Mouse (Mus musculus) forebrain, embryonic 14.5 days (tissue): ENCODE measurements at regions not wholly inside any gene's neighbourhood (a gene's known extent, or its start where the extent isn't known, plus 50 kb on each side); places are given as distances from the start of the nearest gene placed in this dataset.

Experiments
- ATAC-seq: fragments of 200-750 bp; cut with Nextera tagmentation; 2 replicates; pipeline ENCODE4 v1.8.0; 2017; ENCODE audit warnings: mild to moderate bottlenecking, moderate library complexity
- DNase-seq: peaks from one replicate; pipeline ENCODE4 v3.0.0-alpha.2; 2015; ENCODE audit warnings: low spot score
- H3K27ac ChIP-seq: fragments of 300-500 bp; sonication (generic); 2 replicates; pipeline ENCODE4 v1.5.1; 2014; ENCODE audit warnings: low read depth, mild to moderate bottlenecking, control low read depth, low read length, moderate library complexity
- H3K27me3 ChIP-seq: fragments of 300-500 bp; sonication (generic); replicated peaks from 2 replicates; pipeline ENCODE4 v1.6.1; 2014; ENCODE audit warnings: low read length, control low read depth, mixed read lengths; ENCODE audit not compliant: control insufficient read depth, insufficient read depth
- H3K36me3 ChIP-seq: fragments of 300-500 bp; sonication (generic); 2 replicates; pipeline ENCODE4 v1.6.1; 2014; ENCODE audit warnings: low read length, control low read depth; ENCODE audit not compliant: control insufficient read depth, insufficient read depth
- H3K4me1 ChIP-seq: fragments of 300-500 bp; sonication (generic); 2 replicates; pipeline ENCODE4 v1.6.1; 2014; ENCODE audit warnings: antibody characterized with exemption, low read length, control low read depth; ENCODE audit not compliant: control insufficient read depth, insufficient read depth
- H3K4me2 ChIP-seq: fragments of 300-500 bp; sonication (generic); 2 replicates; pipeline ENCODE4 v1.6.1; 2014; ENCODE audit warnings: mild to moderate bottlenecking, control low read depth, low read length
- H3K4me3 ChIP-seq: fragments of 300-500 bp; sonication (generic); 2 replicates; pipeline ENCODE4 v1.5.1; 2014; ENCODE audit warnings: low read depth, low read length, control low read depth
- H3K9ac ChIP-seq: fragments of 300-500 bp; sonication (generic); 2 replicates; pipeline ENCODE4 v1.6.1; 2014; ENCODE audit warnings: mild to moderate bottlenecking, low read length, control low read depth, moderate library complexity
- H3K9me3 ChIP-seq: fragments of 300-500 bp; sonication (generic); replicated peaks from 2 replicates; pipeline ENCODE4 v1.6.1; 2016; ENCODE audit warnings: low read length, control low read depth, mixed read lengths; ENCODE audit not compliant: control insufficient read depth
- WGBS: fragments of 180-500 bp; shearing (Covaris S2); extraction: QIAGEN DNeasy Blood & Tissue Kit; methylation state at CpG from one replicate; pipeline ENCODE4 v1.1.7; 2014; 5-methylcytosine and 5-hydroxymethylcytosine counted together

- Histone ChIP-seq H3K27me3 (no peaks in the 10 kb centered on the region), H3K4me2 (no peak overlapping the region), H3K9ac (no peak overlapping the region), H3K9me3 (no peaks in the 10 kb centered on the region), H3K4me1 (no peaks in the 10 kb centered on the region), H3K27ac (no peak overlapping the region), H3K4me3 (no peak overlapping the region), H3K36me3 (no peaks in the 10 kb centered on the region)
- no peak for DNase-seq
- 74% methylated on average over 4 of the region's 4 CpGs for WGBS
- no peak for ATAC-seq
Measured at GRCm38 (mm10) chr2:131747707-131748106, 111.8 kb downstream of the Erv3 start.

DNA sequence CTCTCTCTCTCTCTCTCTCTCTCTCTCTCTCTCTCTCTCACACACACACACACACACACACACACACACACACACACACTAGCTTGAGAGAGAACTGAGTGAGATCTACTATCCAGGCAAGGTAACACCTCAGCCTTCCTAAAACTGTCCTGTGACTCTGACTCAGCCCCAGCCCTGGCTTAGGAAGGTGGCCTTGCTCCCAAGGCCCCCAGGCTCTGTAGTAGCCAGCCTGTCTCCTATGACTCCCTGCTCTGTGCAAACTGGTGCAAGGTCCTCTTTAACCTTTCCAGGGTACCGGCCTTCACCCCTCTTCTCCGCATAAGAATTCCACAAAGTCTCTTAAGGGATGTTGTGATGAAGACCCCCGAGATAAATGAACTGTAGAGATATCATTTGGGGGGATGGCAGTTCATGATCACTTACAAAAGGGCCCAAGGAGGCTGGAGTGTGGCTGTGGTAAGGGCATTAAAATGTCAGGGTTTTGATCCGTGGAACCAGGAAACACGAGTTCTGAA, 114.1 kb downstream of the Erv3 start:
- no peak overlapping the region for H3K4me2 ChIP-seq
- H3K4me3 ChIP-seq: no peak overlapping the region
- no peak for DNase-seq
- no peaks in the 10 kb centered on the region for H3K4me1 ChIP-seq
- 90% methylated on average over 5 of the region's 5 CpGs for WGBS
- no peaks in the 10 kb centered on the region for H3K36me3 ChIP-seq
- ATAC-seq: no peak
- no peak overlapping the region for H3K27ac ChIP-seq
- H3K9ac ChIP-seq: no peak overlapping the region
- no peaks in the 10 kb centered on the region for H3K9me3 ChIP-seq
- H3K27me3 ChIP-seq: no peaks in the 10 kb centered on the region

- no peaks in the 10 kb centered on the region for H3K27me3 ChIP-seq
- no peak overlapping the region for H3K9ac ChIP-seq
- H3K9me3 ChIP-seq: no peaks in the 10 kb centered on the region
- H3K4me1 ChIP-seq: no peaks in the 10 kb centered on the region
- no peak overlapping the region for H3K27ac ChIP-seq
- DNase-seq (no peak), ATAC-seq (no peak)
- H3K4me2 ChIP-seq: no peak overlapping the region
- no peaks in the 10 kb centered on the region for H3K36me3 ChIP-seq
- 85% methylated on average over 9 of the region's 9 CpGs for WGBS
- no peak overlapping the region for H3K4me3 ChIP-seq
Measured at GRCm38 (mm10) chr2:131744957-131745356, 114.6 kb downstream of the Erv3 start.

- ATAC-seq (no peak), DNase-seq (no peak)
- Histone ChIP-seq H3K27me3 (no peaks in the 10 kb centered on the region), H3K36me3 (no peaks in the 10 kb centered on the region), H3K4me1 (no peaks in the 10 kb centered on the region), H3K4me3 (no peak overlapping the region), H3K27ac (no peak overlapping the region), H3K4me2 (no peak overlapping the region), H3K9me3 (no peaks in the 10 kb centered on the region), H3K9ac (no peak overlapping the region)
- 81% methylated on average over 5 of the region's 5 CpGs for WGBS
Measured at GRCm38 (mm10) chr2:131740456-131740855, 119.1 kb downstream of the Erv3 start.

DNA sequence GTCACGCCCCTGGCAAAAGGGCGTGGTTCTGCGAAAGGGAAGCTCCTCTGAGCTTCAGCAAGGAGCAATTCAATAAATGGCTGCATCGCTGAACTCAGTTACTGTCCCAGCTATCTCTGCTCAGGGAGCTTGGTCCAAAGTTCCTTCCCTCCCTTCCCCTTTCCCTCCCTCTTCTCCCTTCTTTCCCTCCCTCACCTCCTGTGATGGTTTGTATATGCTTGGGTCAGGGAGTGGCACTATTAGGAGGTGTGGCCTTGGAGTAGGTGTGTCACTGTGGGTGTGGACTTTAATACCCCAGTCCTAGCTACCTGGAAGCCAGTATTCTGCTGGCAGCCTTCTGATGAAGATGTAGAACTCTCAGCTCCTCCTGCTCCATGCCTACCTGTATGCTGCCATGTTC, 120.5 kb downstream of the Erv3 start:
- no peak overlapping the region for H3K4me2 ChIP-seq
- ATAC-seq: no peak
- DNase-seq: no peak
- H3K9me3 ChIP-seq: no peaks in the 10 kb centered on the region
- H3K27ac ChIP-seq: no peak overlapping the region
- no peaks in the 10 kb centered on the region for H3K27me3 ChIP-seq
- H3K4me3 ChIP-seq: no peak overlapping the region
- no peaks in the 10 kb centered on the region for H3K4me1 ChIP-seq
- no peak overlapping the region for H3K9ac ChIP-seq
- H3K36me3 ChIP-seq: no peaks in the 10 kb centered on the region
- WGBS: 73% methylated on average over 4 of the region's 4 CpGs

GRCm38 (mm10) chr2:131734740-131735378, 124.7 kb downstream of the Erv3 start:
- H3K9ac ChIP-seq: no peak overlapping the region
- no peaks in the 10 kb centered on the region for H3K27me3 ChIP-seq
- no peaks in the 10 kb centered on the region for H3K9me3 ChIP-seq
- ATAC-seq (no peak), DNase-seq (no peak)
- no peaks in the 10 kb centered on the region for H3K36me3 ChIP-seq
- no peaks in the 10 kb centered on the region for H3K4me1 ChIP-seq
- no peak overlapping the region for H3K27ac ChIP-seq
- H3K4me3 ChIP-seq: no peak overlapping the region
- 85% methylated on average over 6 of the region's 6 CpGs for WGBS
- H3K4me2 ChIP-seq: no peak overlapping the region

DNA sequence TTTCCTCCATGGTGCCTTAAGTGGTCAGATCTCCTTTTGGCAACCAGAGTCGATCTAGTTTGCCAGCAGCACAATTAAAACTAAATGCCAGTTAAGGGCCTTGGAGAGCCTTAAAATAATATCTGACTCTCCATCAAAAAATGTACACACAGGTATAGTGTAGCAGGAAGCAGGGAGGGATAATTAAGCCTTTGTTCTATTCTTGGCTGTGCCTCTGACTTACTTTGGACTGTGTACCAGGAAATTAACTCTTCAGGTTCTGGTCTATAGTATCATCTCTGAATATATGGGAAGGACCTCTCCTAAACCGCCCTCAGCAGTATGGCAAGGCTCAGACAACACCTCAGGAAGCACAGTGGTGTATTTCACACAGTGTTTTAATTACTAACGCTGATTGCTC, 133.0 kb downstream of the Erv3 start:
- DNase-seq (no peak), ATAC-seq (no peak)
- Histone ChIP-seq H3K4me2 (no peak overlapping the region), H3K4me3 (no peak overlapping the region), H3K27ac (no peak overlapping the region), H3K9ac (no peak overlapping the region), H3K9me3 (peaks cover 13% of the 10 kb centered on the region; the same call in 1 of the 2 replicates), H3K4me1 (no peaks in the 10 kb centered on the region), H3K27me3 (no peaks in the 10 kb centered on the region), H3K36me3 (no peaks in the 10 kb centered on the region)
- 84% methylated on average over 3 of the region's 3 CpGs for WGBS

- Histone ChIP-seq H3K27ac (no peak overlapping the region), H3K4me3 (no peak overlapping the region), H3K9ac (no peak overlapping the region), H3K27me3 (no peaks in the 10 kb centered on the region), H3K4me2 (no peak overlapping the region), H3K4me1 (no peaks in the 10 kb centered on the region), H3K9me3 (peaks cover 13% of the 10 kb centered on the region; the same call in 1 of the 2 replicates), H3K36me3 (no peaks in the 10 kb centered on the region)
- ATAC-seq (no peak), DNase-seq (no peak)
- 92% methylated on average over 6 of the region's 6 CpGs for WGBS
Measured at GRCm38 (mm10) chr2:131721631-131722545, 137.7 kb downstream of the Erv3 start.

DNA sequence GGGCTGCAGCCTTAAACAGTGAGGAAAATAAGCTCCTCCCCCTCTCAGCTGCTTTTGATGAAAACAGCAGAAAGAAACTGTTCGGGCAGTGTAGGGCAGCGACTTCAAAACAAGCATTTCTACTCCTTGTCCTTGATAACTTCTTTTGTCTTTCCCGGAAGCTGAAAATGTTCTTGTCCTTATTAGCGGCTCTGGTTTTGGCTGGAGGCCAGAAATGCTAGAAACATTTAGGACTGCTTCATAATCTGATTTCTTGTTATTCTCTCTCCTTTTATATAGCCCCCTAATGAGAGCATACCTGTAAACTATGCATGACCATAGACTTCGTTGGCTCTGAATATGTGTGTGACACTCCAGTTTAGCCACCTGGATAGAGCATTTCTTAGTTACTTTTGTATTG, 142.0 kb downstream of the Erv3 start:
- no peak overlapping the region for H3K4me2 ChIP-seq
- WGBS: 64% methylated on average over 5 of the region's 5 CpGs
- no peaks in the 10 kb centered on the region for H3K4me1 ChIP-seq
- no peaks in the 10 kb centered on the region for H3K36me3 ChIP-seq
- no peak overlapping the region for H3K9ac ChIP-seq
- no peaks in the 10 kb centered on the region for H3K27me3 ChIP-seq
- DNase-seq: peak; percentile 14
- no peak for ATAC-seq
- no peak overlapping the region for H3K27ac ChIP-seq
- H3K4me3 ChIP-seq: no peak overlapping the region
- H3K9me3 ChIP-seq: no peaks in the 10 kb centered on the region
